Mouse (Mus musculus) effector memory CD4-positive, alpha-beta T cell, adult 7 months (primary cell): ENCODE measurements around the gene Pcdh17. TPM values are rescaled to one million over a fixed set of nuclear protein-coding genes. Genes with fewer than 3 reads are reported as not detected.

ENCODE experiments used
- polyA plus RNA-seq: library from polyadenylated mRNA; unstranded; fragments of 100-300 nt; shearing (Covaris generic); gene quantifications from one replicate; pipeline ENCODE4 v1.2.1, GENCODE M21; 2017

The Pcdh17 gene
- 0.29 TPM for polyA plus RNA-seq

DNA sequence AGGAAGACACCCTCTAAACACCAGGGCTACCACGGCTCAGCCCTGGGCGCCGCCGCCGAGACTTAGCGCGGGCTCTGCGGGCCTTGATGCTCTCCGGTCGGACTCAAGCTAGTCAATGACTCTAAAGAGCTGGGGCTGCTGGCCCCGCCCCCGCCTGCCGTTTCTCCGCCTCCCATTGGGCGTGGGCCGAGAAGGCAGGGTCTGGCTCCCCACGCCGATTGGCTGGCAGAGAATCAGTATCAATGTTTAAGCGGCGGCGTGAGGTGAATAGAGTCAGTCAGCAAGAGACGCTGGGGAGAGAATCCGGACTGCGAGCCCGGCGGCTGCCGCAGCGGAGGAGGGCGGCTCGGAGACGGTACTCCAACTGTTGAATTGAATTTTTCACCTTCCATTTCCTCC, at the start of gene Pcdh17:
Pcdh17 (plus strand) TSS at position 276 of the 399 bp plus-strand sequence.

